Mouse (Mus musculus) 3134 (cell line): ENCODE results near the gene Gm14862.
"Not testable (repeated sequence)": the region's sequence is repeated elsewhere in the genome, so short reads cannot be mapped to it uniquely, and the experiment has no call there.

Experiments
- DNase-seq: peaks from one replicate; pipeline ENCODE4 v3.0.0-alpha.2; 2011; ENCODE audit warnings: low spot score; ENCODE audit not compliant: insufficient read length; ENCODE audit errors: extremely low read depth

The Gm14862 gene

DNA sequence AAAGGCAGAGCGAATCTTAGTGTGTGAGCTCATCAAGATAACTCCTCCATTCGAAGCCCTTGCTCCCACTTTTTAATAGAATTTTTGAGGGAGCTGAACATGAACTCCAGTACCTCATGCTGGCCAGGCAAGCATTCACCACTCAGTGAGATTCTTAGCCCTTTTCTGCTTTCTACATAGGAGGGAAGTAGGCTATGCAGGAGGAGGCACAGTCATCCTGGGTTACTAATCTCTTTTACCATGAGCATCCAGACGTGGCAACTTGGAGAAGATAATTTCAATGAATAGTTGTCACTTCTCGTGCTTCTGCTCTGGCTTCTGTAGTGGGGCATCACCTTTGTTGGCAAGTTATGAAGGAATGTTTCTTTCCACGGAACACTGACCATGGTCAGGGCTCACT lies at the start of gene Gm14862:
Gene Gm14862, minus strand, starts transcription at position 134 of the 400 bp plus-strand sequence.
- no peak for DNase-seq

DNA sequence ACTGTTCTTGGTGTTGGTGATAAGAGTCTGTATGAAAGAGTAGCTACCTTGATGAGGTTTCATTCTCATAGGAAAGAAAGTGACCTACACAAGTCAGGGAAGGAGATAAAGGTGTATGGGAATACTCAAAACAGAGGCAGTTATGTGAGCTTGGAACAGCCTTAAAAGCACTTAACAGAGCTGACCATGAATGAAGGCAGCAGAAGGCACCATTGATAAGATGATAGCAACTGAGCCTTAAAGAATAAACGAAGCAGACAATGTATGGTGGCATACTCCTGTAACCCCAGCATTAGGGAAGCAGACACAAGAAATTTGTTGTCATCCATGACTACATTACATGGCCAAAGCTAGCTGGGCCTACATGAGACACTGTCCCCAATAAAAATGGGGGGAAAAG lies 46.8 kb upstream of the Gm14862 start:
- DNase-seq, result no peak

DNA sequence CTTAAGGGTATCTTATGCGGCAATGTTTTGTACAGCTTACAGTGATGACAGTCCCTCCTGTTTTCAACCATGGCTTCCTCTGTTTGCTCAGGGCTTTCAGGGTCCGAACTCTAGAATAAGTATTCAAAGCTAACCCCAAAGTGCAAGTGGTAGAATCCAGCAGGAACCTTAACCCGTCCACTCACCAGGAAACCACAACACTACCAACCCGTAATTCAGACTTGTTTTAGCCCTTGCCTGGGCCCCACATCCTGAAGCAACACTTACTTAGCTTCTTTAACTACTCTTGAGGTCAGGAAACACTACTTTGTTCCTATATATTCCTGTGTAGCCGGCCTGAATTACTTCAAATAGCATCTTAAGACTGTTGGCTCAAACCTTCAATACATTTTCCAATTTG lies 46.1 kb upstream of the Gm14862 start:
- no peak for DNase-seq

DNA sequence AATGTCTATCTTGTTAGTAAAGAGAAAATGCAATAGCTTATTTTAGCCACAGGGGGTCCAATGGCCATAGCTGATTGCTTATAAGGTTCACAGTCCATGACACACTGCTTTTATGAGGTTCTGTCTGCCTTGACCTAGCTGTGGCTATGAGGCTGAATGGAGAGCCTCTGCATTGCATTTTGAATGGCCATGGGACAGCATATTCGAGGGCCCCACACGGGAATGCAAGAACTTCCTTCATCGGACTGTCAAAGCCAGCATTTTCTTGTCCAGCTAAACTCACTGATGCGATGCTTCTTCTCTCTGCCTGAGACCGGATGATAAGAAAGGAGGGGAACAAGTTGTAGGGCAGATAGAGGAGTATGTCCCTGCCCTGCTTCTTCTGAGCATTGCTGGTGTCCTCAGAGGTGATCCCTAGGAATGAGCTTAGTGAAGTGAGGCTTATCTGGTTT lies 41.7 kb upstream of the Gm14862 start:
- DNase-seq, result no peak

DNA sequence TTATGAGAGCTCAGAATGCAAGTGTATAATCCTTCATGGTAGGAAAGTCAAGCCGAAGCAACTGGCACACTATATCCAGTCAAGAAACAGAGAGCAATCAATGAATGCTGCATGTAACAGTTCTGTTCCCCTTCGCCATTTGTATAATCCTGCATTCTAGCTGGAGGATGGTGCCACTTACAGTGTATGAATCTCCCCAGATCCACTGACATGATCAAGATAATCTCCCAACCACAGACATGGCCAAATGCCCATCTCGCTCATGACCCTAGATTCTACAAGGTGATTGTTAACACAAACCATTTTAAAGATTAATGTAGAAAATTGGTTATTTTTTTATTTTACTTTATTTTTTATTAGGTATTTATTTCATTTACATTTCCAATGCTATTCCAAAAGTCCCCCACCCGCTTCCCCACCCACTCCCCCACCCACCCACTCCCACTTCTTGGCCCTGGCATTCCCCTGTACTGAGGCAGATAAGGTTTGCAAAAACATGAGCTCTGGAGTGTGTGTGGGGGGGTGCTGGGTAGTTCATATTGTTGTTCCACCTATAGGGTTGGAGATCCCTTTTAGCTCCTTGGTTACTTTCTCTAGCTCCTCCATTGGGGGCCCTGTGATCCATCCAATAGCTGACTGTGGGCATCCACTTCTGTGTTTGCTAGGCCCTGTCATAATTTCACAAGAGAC lies 36.6 kb upstream of the Gm14862 start:
- not testable (repeated sequence) for DNase-seq

DNA sequence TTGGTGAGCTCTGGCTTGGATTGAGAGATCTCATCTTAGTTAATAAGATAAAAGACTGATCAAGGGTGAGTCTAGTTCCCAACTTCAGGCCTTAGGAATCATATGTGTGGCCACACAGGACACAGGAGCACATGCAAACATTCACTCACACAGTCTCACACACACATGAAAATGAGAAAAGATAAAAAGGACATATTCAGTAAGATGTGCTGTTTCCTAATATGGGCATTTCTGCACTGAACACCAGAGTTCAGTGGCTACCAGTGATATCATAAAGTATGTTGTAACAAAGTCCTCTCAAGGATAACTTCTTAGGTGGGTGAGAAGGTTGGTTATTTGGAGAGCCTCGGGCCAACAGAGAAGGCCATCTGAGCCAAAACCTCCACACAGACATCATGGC lies 26.8 kb upstream of the Gm14862 start, which contains the start of gene H2al1m:
Gene H2al1m, plus strand, starts transcription at position 301 of the 400 bp plus-strand sequence.
- not testable (repeated sequence) for DNase-seq

DNA sequence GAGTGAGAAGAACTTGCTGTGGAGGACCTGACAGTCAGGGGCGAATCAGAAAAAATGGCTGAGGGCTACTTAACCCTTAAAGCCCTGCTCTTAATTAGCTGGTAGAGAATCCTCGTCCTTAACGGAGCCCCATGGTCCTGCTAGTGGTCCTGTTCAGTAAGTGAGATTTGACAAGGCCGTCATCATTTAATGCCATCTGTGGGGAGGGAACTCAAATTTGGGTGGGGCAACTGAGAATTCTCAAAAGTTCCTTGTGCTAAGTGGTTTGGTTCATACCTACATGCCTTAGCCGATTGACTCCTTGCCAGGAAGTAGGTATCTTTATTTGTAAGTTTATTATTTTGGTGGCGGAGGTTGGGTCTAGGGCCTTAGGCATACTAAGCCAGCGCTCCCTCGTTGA lies 17.6 kb upstream of the Gm14862 start:
- no peak for DNase-seq

DNA sequence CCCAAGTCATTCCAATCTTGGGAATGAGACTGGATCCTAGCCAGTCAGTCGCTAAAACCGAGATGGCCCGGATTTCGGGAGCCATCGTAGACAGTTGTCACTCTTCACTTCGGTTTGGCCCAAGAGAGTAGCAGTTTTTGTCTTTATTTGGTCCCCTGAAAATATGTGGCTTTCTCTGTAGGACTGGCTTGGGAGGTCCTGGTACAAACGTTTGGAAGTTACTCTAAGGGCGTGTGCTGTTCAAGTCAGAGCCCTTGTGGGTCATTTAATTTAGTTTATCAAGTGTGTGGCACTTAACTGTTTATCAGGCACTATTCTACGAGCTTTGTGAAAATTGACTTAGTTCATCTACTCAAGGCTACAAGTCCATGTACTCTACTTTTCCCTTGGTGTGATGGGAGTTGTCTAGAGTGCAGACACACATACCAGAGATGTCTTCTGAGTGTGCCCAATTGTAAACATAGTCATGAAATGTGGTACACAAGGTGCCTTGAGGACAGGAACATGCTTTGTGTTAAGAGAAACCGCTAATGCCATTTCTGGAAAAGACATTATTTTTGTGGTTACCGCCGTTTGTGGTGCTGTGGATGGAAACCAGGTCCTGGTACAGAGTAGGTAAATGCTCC lies 16.8 kb upstream of the Gm14862 start:
- no peak for DNase-seq

DNA sequence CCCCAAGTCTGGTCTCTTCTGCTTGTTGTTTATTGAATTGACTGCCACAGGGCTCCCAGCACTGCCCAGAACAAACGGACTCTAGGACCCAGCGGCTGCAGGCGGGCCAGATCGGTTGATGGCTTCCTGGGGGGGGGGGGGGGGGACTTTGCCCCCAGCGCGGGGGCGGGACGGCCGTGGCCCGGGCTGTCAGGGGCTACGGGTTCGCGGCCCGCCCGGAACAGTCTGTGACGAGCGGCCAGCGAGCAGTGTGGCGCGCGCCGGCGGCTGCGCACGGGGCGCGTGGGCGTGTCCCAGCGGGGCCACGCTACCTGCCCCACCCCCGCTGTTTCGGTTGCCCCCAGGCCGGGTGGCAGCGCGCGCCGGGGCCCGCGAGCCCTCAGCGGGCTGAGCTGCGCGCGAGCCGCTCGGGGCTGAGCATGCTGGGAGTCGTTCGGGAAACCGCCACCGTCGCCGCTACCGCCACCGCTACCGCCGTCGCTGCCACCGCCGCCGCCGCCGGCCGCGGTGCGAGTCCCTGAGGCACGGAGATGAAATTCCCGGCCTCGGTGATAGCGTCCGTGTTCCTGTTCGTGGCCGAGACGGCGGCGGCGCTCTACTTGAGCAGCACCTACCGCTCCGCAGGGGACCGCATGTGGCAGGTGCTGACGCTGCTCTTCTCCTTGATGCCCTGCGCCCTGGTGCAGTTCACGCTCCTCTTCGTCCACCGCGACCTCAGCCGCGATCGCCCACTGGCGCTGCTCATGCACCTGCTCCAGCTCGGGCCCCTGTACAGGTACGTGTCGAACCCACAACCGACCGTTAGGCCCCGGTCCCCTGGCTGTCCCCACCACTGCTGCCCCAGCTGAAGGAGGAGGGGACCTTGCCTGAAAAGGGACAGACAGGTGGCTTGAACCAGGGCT lies 16.0 kb upstream of the Gm14862 start, which contains the start of gene Xk:
Gene Xk, plus strand, starts transcription at position 297 of the 902 bp plus-strand sequence.
- peak; percentile 2 for DNase-seq

DNA sequence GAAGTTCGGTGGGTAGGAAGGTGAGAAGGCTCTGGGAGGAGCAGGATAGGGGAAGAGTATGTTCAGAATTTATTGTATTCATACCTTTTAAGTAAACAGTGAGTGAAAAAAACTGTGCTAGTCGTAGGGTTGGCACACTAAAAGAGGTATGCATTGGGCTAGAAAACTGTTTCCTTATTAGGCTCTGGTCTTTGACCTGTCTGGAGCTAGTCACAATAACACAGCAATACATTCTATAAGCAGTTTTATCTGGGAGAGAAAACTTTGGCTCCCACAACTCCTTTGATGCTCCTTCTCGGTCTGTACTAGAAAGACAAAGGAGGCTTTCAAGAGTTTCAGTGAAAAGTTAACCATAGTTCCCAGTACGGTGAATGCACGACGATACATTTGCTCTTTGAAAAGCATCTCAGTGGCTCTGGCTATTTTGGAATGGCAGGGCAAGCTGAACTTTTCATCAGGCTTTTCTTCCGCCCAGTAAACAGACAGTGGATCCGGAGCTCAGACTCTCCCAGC lies 15.3 kb upstream of the Gm14862 start:
- DNase-seq, result no peak

DNA sequence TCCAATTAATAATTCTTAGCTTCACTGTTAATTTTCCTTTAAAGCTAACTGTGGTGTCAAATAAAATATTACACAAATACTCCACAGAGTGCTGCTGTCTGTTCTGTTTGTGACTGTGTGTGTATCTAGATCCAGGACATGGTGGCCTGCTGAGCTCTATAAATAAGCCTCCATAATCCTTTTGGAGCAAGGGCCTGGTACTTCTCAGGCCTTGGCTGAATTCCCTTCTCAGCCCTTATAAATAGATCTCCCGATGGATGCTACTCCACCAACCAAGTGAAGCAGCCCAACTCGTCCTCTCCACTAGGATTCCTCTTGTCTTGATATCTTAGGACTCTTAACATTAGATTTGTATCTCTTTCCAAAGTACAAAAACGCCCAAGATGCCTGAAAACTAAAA lies 14.4 kb upstream of the Gm14862 start:
- DNase-seq, result no peak

DNA sequence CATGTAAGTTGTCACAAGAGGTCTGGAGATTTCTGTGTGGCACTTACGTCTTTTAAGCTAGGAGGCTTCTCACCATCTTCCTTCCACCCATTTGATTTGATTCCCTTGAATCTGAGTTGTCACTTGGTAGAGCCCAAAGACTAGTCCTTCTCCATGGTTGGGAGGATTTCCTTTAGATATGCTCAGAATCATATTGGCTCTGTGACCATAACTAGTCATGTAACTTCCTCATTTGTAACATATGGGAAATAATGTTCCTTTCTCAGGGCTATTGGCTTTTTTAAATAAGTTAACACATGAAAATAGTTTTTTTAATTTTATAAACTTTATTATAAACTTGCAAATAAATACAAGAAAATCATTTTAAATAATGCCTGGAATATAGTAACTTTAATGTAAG lies 2.6 kb upstream of the Gm14862 start:
- DNase-seq, result no peak

DNA sequence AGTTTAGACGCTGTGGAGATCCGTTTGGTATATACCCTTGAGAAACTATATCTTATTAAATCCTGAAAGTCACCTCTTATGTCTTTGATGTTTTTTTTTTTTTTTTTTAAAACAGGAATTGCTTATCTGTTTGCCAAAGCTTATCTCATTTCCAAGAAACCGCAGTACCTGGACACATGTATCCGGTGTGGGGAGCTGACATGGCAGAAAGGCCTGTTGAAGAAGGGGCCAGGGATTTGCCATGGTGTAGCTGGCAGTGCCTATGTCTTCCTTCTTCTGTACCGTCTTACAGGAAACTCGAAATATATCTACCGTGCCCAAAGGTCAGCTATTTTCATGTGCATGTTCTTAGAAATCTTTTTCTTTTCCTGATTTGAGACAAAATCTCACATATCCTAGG lies 1.1 kb upstream of the Gm14862 start:
- no peak for DNase-seq

DNA sequence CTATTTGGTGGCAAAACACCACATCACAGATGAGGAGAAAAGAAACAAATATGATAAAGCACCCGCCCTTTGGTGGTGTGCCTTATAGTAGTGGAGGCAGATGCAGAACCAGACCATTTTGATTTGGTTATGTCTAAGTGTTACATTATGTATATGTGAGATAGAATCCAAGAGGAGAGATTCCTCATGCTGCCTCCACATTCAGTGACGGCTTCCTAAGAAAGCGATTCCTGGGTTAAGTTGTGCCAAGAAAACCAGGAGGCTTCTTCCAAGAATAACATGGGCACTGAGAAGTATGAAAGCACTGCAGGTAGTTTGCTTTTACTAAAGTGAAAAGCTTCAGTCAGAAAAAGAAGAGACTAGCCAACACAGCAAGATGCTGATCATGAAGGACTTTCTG lies 1.8 kb downstream of the Gm14862 start:
- DNase-seq, result no peak

DNA sequence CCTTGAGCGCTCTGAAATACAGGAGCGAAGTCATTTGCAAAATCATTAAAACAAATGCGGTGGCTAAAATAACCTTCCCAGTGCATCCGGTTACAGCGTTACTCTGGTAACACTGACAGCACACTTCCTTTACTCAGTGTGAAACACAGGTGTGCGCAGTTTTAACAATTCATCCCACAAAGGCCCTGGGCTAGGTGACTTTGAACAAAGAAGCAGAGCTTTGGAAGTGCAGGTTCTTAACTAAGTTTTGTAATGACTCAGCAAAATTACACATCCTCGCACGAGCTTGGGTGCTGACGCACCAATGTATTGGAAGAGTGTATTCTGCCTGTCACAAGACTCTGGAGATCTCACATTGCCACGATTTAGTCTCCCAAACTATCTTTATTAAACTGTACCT lies 2.7 kb downstream of the Gm14862 start:
- no peak for DNase-seq

DNA sequence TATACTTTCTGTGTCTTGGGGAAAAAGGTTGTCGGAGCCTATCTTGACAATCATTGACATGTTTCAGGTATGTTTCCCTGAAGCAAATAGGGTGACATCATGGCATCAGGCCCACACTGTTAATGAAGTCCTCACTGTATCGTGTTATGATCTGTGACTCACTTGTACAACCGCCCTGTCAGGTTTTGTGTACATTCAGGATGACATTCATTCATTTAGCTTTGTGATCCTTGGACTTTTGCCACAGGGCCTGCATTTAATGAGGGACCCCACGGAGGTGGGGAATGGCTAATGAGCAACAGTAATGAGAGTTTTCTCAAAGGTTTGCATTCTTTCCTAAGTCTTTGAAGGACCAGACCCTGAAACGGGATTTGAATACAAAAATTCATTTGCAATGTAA lies 7.8 kb downstream of the Gm14862 start:
- DNase-seq, result no peak

DNA sequence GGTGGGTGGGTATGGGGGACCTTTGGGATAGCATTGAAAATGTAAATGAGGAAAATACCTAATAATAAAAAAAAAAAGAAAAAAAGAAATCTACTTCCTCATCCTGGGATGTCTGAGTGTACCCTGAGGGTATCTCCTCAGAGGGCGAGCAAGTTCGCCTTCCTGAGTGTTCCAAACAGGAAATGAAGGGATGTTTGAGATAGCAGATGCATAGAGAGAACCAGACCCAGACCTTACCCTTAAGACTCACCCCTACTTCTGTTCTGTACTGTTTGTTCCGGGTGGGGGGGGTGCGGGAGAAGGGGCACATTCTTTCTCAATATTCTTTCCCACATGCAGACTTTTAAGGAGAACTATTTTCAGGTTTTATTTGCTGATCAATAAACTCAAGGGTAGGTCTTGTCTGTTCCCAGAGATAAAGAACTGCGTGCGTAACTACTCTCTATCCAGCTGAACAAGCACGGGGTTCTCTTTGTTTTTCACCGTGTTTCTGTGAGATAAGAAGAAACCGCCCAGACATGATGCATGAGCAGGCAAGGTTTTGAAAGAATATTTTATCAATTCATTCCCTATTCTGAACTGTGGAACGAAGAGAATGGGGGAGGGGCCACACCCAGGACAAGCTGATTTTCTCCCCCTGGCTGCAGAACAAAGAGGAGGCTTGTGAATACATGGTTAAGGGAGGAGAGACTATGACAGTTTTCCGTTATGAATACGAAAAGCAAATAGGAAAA lies 11.9 kb downstream of the Gm14862 start:
- DNase-seq, result no peak

DNA sequence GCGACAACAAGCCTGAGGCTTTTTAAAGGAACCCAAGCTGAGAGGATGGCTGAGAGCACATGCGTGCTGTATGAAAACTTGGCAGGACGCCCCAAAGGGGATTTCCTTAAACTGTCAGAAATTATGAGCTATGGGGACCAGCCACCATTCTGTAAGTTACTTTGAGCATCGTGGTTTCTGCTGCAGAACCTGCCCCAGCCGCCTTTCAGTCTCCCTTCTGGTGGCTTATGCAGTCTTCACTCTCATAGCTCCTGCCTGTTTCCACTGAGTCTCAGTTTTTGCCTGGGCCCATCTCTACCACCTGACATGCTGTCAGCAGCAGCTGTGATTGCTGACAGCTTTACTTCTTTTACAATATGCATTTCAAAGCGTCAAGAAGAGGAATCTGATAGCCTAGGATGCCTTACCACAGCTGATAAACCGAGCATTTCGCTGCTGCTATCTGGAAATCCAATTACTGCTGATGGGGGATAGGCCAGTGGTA lies 13.3 kb downstream of the Gm14862 start:
- DNase-seq, result no peak

DNA sequence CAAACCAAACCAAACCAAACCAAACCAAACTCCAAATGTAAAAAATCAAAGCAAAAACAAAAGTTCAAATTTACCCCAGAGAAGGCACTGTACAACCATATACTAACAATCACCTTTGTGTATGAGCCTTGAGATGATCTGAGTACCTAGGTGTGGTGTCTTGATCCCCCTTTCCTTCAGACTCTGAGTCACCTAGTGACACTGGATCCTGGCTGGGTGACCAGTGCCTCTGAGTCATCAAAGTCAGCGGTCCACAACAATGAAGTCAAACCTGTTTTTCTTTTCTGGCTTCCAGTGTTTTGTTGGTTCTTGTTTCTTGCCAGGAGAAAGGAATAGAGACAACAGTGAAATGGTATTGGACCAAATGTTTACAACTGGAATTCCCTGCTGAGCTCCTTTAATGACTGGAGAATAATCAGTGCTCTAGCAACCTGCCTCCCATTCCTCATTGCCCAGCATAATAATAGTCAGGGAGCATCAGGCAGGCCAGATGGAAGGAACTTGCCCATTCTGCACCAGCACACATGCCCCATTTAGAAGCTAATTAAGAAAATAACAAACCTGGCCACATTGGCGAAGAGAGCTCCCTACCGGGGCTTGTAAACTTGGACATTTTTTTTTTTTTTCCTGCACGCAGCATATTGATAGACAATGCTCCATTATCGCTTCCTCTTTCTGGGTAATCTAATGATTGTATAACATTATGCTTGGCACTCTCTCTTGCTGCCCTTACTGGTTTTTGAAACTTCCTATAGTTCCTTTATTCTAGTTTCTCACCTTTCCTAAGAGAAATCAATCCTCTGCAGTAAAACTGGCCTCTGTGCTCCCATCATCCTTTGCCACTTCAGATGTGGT lies 15.7 kb downstream of the Gm14862 start:
- peak; percentile 2 for DNase-seq
